Mouse (Mus musculus) thymus, postnatal 36 days (tissue): Measurements from ENCODE around the gene Msln.

ENCODE experiments used
- DNase-seq, 2 experiments: peaks; one replicate each; pipeline ENCODE4 v3.0.0; 2022; ENCODE audit warnings: mixed read lengths in 2 of 2

Msln gene

GRCm38 (mm10) chr17:25721476-25721875, 32.7 kb downstream of the Msln start:
- no peak for DNase-seq

GRCm38 (mm10) chr17:25717691-25718090, 36.5 kb downstream of the Msln start:
- DNase-seq, result no peak

- no peak for DNase-seq
Measured at GRCm38 (mm10) chr17:25716711-25717637, 37.2 kb downstream of the Msln start, which contains the start of gene Gng13. TSS of gene Gng13 (plus strand) at chr17:25717171.

GRCm38 (mm10) chr17:25716130-25716529, 38.0 kb downstream of the Msln start:
- no peak for DNase-seq

GRCm38 (mm10) chr17:25715627-25716026, 38.6 kb downstream of the Msln start:
- no peak for DNase-seq

GRCm38 (mm10) chr17:25711136-25711535, 43.0 kb downstream of the Msln start:
- no peak for DNase-seq

DNA sequence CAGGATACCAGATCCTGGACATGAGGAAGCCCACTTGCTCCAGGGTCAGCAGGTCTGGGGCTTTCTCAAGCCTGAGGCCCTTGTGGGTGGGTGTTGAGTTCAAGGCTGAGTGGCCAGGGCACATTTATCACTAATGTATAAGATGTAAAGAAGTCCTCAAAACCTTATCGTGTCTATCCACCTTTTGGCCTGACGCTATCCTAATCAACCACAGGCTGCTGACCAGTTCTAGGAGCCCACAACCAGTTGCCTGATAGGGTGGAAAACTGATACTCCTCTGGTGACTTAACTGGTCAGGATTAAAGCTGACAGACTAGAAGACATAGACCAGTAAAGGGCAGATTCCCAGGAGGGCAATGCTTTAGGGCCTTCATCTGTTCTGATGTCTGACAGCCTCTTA, 44.2 kb downstream of the Msln start:
- no peak for DNase-seq

DNA sequence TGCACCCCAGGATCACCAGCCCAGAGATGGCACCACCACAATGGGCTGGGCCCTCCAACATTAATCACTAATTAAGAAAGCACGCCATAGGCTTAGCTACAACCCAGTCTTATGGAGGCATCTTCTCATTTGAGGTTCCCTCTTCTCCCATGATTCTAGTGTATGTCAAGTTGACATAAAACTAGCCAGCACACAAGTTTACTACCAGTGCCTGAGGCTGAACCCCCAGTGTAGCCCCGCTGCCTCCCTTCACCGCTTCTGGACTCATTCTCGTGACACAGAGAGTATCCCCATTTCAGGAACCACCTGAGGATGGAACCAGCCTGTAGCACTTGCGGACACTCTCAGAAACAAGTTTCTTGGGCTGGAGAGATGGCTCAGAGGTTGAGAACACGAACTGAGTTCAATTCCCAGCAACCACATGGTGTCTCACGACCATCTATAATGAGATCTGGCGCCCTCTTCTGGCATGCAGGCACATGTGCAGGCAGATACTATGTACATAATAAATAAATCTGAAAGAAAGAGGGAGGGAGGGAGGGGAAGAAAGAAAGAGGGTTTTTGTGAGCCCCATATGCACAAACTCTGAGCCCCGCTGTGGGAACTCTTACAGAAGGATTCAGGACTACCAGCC, 53.2 kb downstream of the Msln start:
- no peak for DNase-seq
